Mouse (Mus musculus): Measurements from ENCODE around the gene Zfp710. TPM values are rescaled to one million over a fixed set of nuclear protein-coding genes. Genes with fewer than 3 reads are reported as not detected.
"Not testable (repeated sequence)": the region's sequence is repeated elsewhere in the genome, so short reads cannot be mapped to it uniquely, and the experiment has no call there.

The Zfp710 gene
- polyA plus RNA-seq, 1 experiment = 19.5 TPM

DNA sequence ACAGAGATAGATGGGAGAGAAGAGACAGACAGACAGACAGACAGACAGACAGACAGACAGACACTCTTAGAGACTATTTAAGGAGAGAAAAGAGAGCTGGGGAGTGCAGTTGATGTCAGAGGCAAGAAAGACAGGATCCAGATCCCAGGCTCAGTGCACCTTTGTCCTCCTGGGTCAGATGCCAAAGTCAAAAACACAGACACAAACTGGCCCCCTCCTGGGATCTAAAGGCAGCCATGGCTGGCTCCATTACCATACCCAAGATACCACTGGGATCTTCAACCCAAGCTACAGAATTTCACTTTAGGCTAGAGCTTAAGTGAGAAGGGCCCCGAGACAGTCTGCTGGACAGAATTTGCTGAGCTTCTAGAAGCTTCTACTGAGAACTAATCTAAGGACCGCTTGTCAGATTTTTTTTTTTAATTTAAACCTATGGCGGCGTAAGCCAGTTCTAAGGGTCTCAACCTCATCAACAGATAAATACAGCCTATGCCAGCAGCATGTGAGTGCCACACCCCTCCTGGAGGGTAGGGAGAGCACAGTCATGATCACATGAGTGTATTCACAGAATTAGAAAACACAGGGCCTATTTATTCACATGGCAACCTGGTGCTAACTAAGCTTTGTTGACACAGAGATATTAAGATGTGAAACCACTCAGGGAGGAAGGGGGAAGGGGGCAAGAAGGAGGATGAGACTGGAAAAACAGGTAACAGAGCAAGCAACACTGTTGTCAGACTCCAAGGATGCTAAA lies 81.2 kb downstream of the Zfp710 start:
- no peak for DNase-seq (ENCODE audit: extremely low spot score in 1 of 2, low spot score in 1 of 2)

GRCm38 (mm10) chr7:80106441-80106840 lies 81.8 kb downstream of the Zfp710 start:
- no peak for DNase-seq (ENCODE audit: extremely low spot score in 1 of 2, low spot score in 1 of 2)

DNA sequence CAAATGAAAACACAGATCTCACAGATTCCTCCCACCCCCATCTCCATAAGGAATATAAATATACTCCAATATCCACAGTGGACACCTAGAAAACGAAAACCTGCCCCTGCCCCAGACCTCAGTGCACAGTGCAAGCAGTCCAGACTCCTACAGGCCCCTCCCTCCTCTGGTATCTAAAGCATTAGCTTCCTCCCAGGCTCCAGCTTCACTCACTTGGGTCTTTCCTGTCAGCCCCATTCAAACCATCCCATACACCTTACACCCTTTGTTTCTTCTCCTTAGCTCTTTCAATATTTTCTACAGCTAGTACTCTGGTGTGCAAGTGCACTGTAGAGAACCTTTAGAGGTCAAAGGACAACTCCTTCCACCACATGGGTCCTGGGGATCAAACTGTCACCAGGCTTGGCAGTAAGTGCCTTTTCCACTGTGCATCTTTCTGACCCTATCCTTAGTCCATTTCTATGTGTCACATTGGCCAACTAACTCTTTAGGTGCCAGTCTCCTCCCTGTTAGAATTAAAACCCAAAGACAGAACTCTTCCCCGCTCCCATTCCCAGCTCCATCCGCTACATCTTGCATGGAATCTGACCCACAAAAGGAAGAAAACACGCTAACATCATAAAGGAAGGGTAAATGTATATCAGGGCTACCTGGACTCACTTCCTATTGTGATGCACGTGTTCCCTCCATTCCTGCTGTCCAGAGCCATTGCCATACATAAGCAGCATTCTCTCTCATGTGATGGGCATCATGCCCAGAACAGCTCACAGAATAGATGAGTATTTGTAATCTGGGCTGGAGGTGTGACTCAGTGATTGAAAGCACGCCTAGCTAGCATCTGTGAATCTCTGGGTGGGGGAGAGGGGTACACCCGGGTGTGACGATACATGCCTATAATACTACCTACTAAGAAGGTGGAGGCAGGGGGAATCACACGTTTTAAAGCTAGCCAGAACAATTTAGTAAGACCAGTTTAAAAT lies 86.7 kb downstream of the Zfp710 start:
- DNase-seq (ENCODE audit: extremely low spot score in 1 of 2, low spot score in 1 of 2) = peak; percentile 46 to 59

GRCm38 (mm10) chr7:80113989-80114388 lies 89.4 kb downstream of the Zfp710 start:
- DNase-seq (ENCODE audit: extremely low spot score in 1 of 2, low spot score in 1 of 2) = peak in 1 of 2 experiments; percentile 17

DNA sequence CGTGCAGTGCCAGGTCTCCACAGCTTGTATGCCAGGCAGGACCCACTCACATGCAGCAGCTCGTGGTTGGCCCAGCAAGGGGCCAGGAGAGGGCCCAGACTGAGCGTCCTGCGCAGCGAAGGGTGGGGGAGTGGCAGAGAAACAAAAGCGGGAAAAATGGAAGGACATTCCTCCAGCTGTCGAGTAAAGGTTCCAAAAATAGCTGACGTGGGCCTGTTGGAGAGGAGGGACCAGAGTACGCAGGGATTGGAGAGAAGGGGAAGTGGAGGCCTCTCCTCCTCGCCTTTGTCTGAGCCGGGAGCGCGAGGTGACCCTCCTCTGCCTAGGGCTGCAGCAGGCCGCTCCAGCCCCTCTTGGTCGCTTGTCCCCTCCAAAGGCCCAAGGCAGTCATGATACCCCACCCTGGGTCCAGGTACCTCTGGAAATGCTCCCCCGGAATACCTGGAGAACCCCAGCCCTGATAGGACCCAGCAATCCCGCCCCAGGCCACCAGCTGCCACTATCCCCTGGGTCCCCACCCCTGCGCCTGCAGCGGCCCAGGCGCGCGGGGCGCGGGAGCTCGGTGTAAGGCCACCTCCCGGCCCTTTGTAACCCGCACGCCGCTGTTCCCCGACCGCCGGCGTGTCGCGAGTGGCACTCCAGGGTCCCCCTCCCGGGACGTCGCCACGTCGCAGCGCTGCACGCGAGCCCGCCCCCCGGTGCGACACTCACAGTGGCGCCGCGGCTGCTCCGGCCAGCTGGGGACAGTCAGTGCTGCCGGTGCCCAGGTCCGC lies 90.0 kb downstream of the Zfp710 start:
- peak in 1 of 2 experiments; percentile 71 for DNase-seq (ENCODE audit: extremely low spot score in 1 of 2, low spot score in 1 of 2)

DNA sequence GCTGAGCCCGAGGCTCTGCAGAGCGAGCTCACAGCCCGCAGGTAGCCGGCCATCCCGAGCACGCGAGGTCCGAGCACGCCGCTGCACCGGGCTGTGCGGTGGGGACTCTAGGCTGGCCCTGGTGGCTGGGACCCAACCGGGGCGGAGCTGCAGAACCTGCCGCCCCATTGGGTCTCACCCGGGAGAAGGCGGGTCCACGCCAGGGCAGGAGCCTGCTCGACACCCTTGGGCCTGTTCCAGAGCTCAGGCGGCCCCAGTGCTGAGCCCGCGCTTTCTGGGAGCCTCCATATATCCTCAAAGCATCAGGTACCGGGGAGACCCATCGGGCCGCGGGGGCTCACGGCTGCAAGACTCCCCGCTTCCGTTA lies 90.6 kb downstream of the Zfp710 start, which contains the start of gene Idh2:
Idh2 (minus strand) TSS at position 169 of the 367 bp plus-strand sequence.
- peak; percentile 77 to 90 for DNase-seq (ENCODE audit: extremely low spot score in 1 of 2, low spot score in 1 of 2)

DNA sequence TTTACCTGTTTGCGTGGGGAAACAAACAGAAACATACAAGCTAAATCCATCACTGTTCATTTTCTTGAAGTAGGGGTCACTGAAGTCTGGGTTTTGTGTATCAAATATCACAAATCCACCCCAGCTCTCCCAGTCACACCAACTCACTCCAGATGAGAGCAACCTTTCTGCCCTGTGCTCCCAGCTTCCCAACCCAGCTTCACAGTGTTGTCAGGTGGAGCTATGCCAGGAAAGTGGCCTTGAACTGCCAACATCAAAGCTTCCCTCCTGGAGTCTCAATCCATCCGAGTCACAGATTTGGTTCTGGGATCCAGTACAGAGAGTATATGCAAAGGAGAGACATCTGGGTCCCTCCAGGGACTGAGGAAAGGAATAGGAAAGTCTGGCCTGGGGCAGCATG lies 91.5 kb downstream of the Zfp710 start:
- DNase-seq (ENCODE audit: extremely low spot score in 1 of 2, low spot score in 1 of 2) = no peak

DNA sequence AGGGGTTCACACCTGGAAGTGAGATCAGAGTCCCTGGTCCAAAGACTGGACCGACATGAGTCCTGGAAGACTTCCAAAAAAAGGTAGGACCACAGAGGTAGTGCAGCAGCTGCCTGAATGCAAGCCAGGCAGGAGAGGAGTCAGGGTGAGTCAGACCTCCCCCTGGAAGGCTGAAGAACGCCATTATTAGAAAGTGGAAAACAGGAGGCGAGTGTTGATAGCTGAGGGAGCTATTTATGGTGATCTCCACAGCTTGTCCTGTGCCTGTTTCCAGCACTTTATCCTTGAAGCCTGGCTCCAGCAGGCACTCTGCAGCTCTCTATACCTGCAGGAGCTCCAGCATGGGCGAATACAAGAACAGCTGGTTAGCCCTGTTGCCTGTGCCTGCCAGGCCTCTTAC lies 94.6 kb downstream of the Zfp710 start:
- DNase-seq (ENCODE audit: extremely low spot score in 1 of 2, low spot score in 1 of 2) = peak; percentile 42 to 58

- no peak for DNase-seq (ENCODE audit: extremely low spot score in 1 of 2, low spot score in 1 of 2)
These were observed 96.5 kb downstream of the Zfp710 start for GRCm38 (mm10) chr7:80121083-80121482.

GRCm38 (mm10) chr7:80123115-80123514 lies 98.5 kb downstream of the Zfp710 start:
- no peak for DNase-seq (ENCODE audit: extremely low spot score in 1 of 2, low spot score in 1 of 2)

- no peak for DNase-seq (ENCODE audit: extremely low spot score in 1 of 2, low spot score in 1 of 2)
These were observed 99.1 kb downstream of the Zfp710 start for GRCm38 (mm10) chr7:80123672-80124071.

DNA sequence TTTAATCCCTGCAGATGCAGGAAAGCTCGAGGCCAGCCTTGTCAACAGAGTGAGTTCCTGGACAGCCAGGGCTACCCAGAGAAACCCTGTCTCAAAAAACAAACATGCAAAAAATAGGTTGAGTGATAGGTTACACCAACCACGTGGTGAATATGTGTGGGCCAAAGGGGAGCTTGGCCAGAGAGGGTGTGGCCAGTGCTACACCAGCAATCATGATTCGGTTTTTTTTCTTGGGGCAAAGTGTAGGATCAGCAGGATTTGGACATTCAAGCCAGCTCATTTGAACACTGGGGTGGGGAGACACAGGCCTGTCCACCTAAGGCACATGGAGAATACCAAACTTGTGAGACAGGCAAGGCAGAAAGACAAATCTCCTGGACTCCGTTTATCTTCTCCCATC lies 104.7 kb downstream of the Zfp710 start:
- DNase-seq (ENCODE audit: extremely low spot score in 1 of 2, low spot score in 1 of 2) = no peak

GRCm38 (mm10) chr7:80130344-80131055 lies 105.9 kb downstream of the Zfp710 start:
- no peak for DNase-seq (ENCODE audit: extremely low spot score in 1 of 2, low spot score in 1 of 2)

DNA sequence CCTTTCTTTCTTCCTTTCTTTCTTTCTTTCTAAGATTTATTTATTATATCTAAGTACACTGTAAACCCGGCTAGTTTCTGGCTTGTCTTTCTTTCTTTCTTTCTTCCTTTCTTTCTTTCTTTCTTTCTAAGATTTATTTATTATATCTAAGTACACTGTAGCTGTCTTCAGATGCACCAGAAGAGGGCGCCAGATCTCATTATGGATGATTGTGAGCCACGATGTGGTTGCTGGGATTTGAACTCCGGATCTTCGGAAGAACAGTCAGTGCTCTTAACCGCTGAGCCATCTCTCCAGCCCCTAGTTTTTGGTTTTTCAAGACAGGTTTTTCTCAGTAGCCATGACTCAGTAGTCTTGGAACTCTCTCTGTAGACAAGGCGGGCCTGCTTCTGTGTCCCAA lies 106.7 kb downstream of the Zfp710 start:
- not testable (repeated sequence) for DNase-seq (ENCODE audit: extremely low spot score in 1 of 2, low spot score in 1 of 2)

DNA sequence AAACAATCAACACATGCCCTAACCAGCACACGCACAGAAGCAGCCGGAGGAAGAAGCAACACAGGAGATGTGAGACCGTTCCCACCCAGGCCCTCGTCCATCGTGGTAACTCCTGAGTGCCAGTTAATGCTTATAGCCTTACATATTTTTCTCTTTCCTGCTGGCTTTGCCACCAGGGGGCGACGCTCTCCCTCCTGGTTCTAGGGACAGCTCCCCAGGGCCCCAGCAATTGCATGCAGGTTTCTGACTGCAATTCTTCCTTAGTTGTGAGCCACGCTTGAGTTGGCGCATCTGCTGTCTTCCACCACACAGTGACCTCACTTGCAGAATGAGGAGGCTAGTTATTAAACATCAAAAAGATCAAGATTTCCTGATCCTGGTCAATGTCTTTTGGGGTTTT lies 107.9 kb downstream of the Zfp710 start:
- peak in 1 of 2 experiments; percentile 27 for DNase-seq (ENCODE audit: extremely low spot score in 1 of 2, low spot score in 1 of 2)

- DNase-seq (ENCODE audit: extremely low spot score in 1 of 2, low spot score in 1 of 2) = peak; percentile 65 to 75
These were observed 110.0 kb downstream of the Zfp710 start for GRCm38 (mm10) chr7:80134454-80135172.

- no peak for DNase-seq (ENCODE audit: extremely low spot score in 1 of 2, low spot score in 1 of 2)
These were observed 110.5 kb downstream of the Zfp710 start for GRCm38 (mm10) chr7:80135173-80135532.

DNA sequence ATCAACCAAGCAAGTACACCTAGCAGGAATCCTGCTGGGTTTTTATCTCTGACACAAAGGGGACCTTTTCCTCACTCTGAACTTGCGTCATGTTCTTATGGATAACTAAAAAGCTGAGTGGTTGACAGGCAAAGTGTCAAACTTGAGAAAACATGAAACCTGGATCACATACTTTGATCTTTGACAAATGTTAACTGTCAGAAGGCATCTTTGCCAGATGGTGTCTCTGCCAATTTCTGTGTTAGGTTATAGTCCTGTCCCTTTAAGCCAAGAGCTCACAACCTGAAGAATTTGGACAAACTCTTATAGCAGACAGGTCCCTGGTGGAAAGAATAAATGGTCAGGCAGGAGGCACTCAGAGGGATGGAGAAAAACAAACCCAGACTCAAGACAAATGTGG lies 113.8 kb downstream of the Zfp710 start:
- DNase-seq (ENCODE audit: extremely low spot score in 1 of 2, low spot score in 1 of 2) = no peak

DNA sequence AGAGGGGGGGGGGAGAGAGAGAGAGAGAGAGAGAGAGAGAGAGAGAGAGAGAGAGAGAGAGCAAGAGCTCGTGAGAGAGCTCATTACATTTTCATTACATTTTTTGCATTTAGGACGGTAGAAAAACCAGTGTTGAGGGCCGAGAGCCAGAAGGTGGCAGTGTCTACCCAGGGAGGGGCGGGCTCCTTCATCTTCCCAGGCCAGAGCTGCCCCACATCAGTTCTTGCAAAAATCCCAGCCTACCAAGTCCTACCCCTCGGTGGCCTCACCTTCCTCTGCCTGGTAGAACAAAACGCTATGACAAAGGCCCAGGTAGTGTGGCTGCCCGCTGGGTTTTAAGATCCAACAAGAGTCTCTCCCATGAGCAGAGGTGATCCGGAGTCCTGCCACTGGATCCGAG lies 116.2 kb downstream of the Zfp710 start:
- peak; percentile 29 to 82 for DNase-seq (ENCODE audit: extremely low spot score in 1 of 2, low spot score in 1 of 2)

All from frontal cortex, adult 2 months (tissue).